Mouse (Mus musculus) heart, embryonic 15.5 days (tissue): ENCODE data around the gene Kpna7. TPM values are rescaled to one million over a fixed set of nuclear protein-coding genes. Genes with fewer than 3 reads are reported as not detected.

Experiments
- ATAC-seq: fragments of 200-750 bp; cut with Nextera tagmentation; replicated peaks from 2 replicates; pipeline ENCODE4 v1.8.0; 2017; ENCODE audit warnings: low read depth, moderate TSS enrichment; ENCODE audit not compliant: insufficient number of reproducible peaks, insufficient read depth, low FRiP score
- H3K27ac ChIP-seq: fragments of 300-500 bp; sonication (generic); 2 replicates; pipeline ENCODE4 v1.5.1; 2015; ENCODE audit warnings: mild to moderate bottlenecking, inconsistent platforms
- H3K27me3 ChIP-seq: fragments of 300-500 bp; sonication (generic); 2 replicates; pipeline ENCODE4 v1.6.1; 2015; ENCODE audit warnings: inconsistent platforms
- H3K36me3 ChIP-seq: fragments of 300-500 bp; sonication (generic); 2 replicates; pipeline ENCODE4 v1.6.1; 2015; ENCODE audit warnings: mild to moderate bottlenecking, inconsistent platforms
- H3K4me1 ChIP-seq: fragments of 300-500 bp; sonication (generic); replicated peaks from 2 replicates; pipeline ENCODE4 v1.6.1; 2015; ENCODE audit warnings: inconsistent platforms
- H3K4me2 ChIP-seq: fragments of 300-500 bp; sonication (generic); 2 replicates; pipeline ENCODE4 v1.6.1; 2015; ENCODE audit warnings: inconsistent platforms, mild to moderate bottlenecking, moderate library complexity
- H3K4me3 ChIP-seq: fragments of 300-500 bp; sonication (generic); 2 replicates; pipeline ENCODE4 v1.5.1; 2015; ENCODE audit warnings: mild to moderate bottlenecking, inconsistent platforms
- H3K9ac ChIP-seq: fragments of 300-500 bp; sonication (generic); 2 replicates; pipeline ENCODE4 v1.6.1; 2015; ENCODE audit warnings: mild to moderate bottlenecking, inconsistent platforms
- H3K9me3 ChIP-seq: fragments of 300-500 bp; sonication (generic); replicated peaks from 2 replicates; pipeline ENCODE4 v1.6.1; 2016; ENCODE audit warnings: inconsistent platforms
- WGBS: fragments of 180-500 bp; shearing (Covaris S2); methylation state at CpG from one replicate; pipeline ENCODE4 v1.1.7; 2015; ENCODE audit warnings: mixed read lengths; 5-methylcytosine and 5-hydroxymethylcytosine counted together
- polyA plus RNA-seq: library from polyadenylated mRNA; unstranded; fragments of >200 nt; fragmentation: Nextera tagmentation; extraction: Ambion mirVana; gene quantifications from 2 replicates; pipeline ENCODE4 v1.2.1, GENCODE M21; 2015

The Kpna7 gene
- polyA plus RNA-seq, 1 experiment from 2014 or later = not detected

DNA sequence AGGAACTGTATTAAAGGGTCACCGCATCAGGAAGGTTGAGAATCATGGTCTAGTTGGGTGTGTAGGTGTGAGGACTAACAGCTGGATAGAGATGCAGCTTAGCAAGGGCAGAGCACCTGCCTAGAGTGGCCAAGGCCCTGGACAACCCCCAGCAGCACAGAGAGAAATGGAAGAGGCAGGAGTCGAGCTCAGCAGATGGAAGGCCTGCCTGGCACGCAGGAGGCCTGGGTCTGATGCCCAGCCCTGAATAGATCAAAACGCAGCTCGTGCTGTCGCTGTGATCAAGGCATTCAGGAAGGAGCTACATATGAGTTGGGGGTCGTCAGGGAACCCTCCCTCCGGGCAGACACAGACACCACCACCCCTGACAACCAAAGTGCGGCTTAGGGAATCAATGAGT lies 125.6 kb downstream of the Kpna7 start:
- Histone ChIP-seq H3K36me3 (no peaks in the 10 kb centered on the region), H3K4me3 (no peak overlapping the region), H3K4me2 (no peak overlapping the region), H3K4me1 (peaks cover 34% of the 10 kb centered on the region), H3K9me3 (no peaks in the 10 kb centered on the region), H3K9ac (no peak overlapping the region), H3K27me3 (no peaks in the 10 kb centered on the region), H3K27ac (no peak overlapping the region)
- no peak for ATAC-seq
- 84% methylated on average over 9 of the region's 9 CpGs for WGBS

DNA sequence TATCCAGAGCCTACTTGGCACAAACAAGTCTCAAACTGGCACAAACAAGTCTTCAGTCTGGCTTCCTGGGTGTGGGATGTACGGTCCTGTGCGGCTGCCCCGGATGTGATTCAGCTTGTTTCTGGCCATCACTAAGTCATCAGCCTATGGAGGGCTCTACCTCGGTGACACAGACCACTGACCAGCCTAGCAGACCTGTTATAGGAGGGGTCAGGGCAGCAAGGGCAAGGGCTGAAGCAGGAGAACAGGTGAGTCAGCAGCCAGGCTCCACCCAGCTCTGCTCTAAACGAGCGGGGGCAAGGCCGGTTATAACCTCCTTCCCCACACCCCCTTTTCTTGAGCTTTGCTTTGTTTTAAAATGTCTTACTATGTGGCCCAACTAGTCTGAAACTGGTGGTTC lies 129.4 kb downstream of the Kpna7 start:
- Histone ChIP-seq H3K4me1 (peaks cover 25% of the 10 kb centered on the region), H3K9me3 (no peaks in the 10 kb centered on the region), H3K4me2 (no peak overlapping the region), H3K27me3 (no peaks in the 10 kb centered on the region), H3K4me3 (no peak overlapping the region), H3K27ac (no peak overlapping the region), H3K9ac (no peak overlapping the region), H3K36me3 (no peaks in the 10 kb centered on the region)
- whole genome bisulfite sequencing = 82% methylated on average over 7 of the region's 7 CpGs
- ATAC-seq = no peak

DNA sequence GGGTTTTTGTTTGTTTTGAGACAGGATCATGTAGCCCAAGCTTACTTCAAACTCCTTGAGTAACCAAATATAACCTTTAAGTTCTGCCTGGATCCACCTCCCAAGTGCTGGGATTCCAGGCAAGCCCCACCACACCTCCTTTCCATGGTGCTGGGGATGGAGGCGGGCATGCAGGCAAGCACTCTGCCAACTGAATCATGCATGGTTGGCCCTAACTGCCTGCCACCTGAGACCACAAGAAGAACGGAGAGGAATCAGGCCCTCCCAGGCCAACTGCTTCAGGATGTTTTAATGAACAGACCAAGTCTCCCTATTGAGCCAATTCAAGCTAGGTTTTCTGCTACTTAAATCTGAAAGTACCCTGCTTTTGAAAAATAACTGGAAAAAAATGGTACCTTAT lies 131.2 kb downstream of the Kpna7 start:
- H3K27me3 ChIP-seq = no peaks in the 10 kb centered on the region
- H3K4me2 ChIP-seq = no peak overlapping the region
- no peak for ATAC-seq
- H3K4me3 ChIP-seq = no peak overlapping the region
- H3K4me1 ChIP-seq = peaks cover 17% of the 10 kb centered on the region; the same call in 1 of the 2 replicates
- H3K9ac ChIP-seq = no peak overlapping the region
- H3K27ac ChIP-seq = no peak overlapping the region
- H3K36me3 ChIP-seq = no peaks in the 10 kb centered on the region
- H3K9me3 ChIP-seq = no peaks in the 10 kb centered on the region
- WGBS = 75% methylated on average over 2 of the region's 2 CpGs

DNA sequence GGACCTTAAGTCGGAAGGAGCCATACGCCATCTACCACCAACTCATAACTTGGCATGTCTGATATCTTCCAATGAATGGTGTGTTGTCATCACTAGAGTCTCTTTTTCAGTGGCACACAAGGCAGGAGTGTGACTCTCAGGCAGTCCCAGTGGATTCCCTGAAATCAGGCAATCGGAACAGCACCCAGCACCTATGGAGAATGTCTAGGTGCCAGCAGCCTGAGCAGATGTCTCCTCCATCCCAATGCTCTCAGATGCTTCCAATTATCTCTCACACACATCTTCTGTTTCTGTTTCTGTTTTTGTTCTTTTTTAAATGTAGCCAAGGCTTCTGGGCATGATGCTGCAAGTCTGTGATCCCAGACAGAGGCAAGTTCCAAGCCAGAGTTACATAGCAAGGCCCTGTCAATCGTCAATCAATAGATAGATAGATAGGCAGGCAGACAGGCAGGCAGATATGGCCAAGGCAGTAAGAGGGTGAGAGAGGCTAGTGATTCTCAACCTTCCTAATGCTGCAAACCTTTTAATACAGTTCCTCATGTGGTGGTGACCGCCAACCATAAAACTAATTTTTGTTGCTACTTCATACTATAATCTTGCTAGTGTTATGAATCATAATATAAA lies 133.3 kb downstream of the Kpna7 start:
- ATAC-seq = no peak
- Histone ChIP-seq H3K27me3 (no peaks in the 10 kb centered on the region), H3K9me3 (no peaks in the 10 kb centered on the region), H3K27ac (no peak overlapping the region), H3K9ac (no peak overlapping the region), H3K4me2 (no peak overlapping the region), H3K36me3 (no peaks in the 10 kb centered on the region), H3K4me3 (no peak overlapping the region), H3K4me1 (peaks cover 24% of the 10 kb centered on the region)
- 89% methylated on average over 5 of the region's 5 CpGs for WGBS

DNA sequence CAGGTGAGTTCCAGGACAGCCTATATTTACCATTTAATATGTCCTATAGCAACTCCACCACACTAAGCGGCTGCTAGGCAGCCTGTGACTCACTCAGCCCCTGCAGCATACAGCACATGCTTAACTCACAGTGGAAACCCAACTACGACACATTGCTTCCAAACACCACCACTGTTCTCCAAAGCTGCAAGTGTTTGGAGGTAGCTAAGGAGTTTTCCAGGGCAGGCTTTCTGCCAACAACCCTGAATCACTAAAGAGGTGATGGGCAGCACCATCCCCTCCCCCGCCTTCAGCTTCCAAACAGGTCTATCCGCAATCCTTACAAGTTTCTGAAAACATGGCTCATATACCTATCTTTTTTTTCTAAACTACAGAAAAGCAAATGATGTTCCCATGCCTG lies 134.0 kb downstream of the Kpna7 start:
- WGBS = 83% methylated on average over 4 of the region's 4 CpGs
- H3K27me3 ChIP-seq = no peaks in the 10 kb centered on the region
- no peak overlapping the region for H3K4me3 ChIP-seq
- H3K9ac ChIP-seq = no peak overlapping the region
- ATAC-seq = no peak
- H3K4me1 ChIP-seq = peaks cover 27% of the 10 kb centered on the region
- H3K27ac ChIP-seq = no peak overlapping the region
- no peak overlapping the region for H3K4me2 ChIP-seq
- H3K36me3 ChIP-seq = no peaks in the 10 kb centered on the region
- no peaks in the 10 kb centered on the region for H3K9me3 ChIP-seq

DNA sequence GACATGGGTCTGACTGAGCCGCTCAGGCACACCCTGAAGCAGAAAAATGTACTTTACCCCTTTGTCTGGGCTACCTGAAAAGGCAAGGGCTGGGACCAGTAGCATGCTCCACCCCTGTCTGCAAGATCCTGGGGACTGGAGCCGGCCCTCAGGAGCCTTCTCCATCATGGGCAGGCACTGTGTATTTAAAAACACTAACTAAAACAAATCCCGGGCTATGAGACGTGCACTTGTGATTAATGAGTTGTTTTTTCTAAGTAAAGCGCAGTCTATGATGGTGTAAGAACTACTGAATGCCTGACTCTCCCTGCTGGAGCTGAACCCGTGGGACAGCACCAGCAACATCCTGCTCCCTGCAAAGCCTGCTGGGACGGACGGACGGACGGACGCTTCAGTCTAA lies 135.4 kb downstream of the Kpna7 start:
- Histone ChIP-seq H3K4me1 (peaks cover 29% of the 10 kb centered on the region), H3K27me3 (no peaks in the 10 kb centered on the region), H3K4me3 (no peak overlapping the region), H3K4me2 (no peak overlapping the region), H3K9me3 (no peaks in the 10 kb centered on the region), H3K36me3 (no peaks in the 10 kb centered on the region), H3K9ac (no peak overlapping the region), H3K27ac (no peak overlapping the region)
- WGBS = 65% methylated on average over 11 of the region's 11 CpGs
- ATAC-seq = no peak

DNA sequence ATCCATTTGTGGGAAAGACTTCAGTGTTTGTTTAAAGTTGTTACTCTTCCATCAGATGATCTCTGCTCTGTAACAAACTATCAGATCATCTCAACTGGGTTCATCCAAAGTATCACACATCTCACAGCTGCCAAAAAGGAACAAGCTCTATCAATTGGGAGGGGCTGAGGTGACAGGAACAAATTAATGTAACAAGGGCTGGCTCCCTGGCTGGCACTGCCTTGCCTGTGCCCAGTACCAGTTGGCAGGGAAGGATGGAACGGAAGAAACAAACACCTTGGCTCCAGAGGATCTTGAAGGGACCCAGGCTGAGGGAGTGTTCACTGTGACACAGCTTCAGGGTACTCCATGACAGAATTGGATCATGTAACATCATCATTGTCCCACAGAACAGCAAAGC lies 135.8 kb downstream of the Kpna7 start:
- Histone ChIP-seq H3K4me2 (no peak overlapping the region), H3K27me3 (no peaks in the 10 kb centered on the region), H3K36me3 (no peaks in the 10 kb centered on the region), H3K9me3 (no peaks in the 10 kb centered on the region), H3K4me3 (no peak overlapping the region), H3K9ac (no peak overlapping the region), H3K27ac (no peak overlapping the region), H3K4me1 (peaks cover 32% of the 10 kb centered on the region)
- ATAC-seq = no peak
- 65% methylated on average over 1 of the region's 1 CpGs for WGBS

DNA sequence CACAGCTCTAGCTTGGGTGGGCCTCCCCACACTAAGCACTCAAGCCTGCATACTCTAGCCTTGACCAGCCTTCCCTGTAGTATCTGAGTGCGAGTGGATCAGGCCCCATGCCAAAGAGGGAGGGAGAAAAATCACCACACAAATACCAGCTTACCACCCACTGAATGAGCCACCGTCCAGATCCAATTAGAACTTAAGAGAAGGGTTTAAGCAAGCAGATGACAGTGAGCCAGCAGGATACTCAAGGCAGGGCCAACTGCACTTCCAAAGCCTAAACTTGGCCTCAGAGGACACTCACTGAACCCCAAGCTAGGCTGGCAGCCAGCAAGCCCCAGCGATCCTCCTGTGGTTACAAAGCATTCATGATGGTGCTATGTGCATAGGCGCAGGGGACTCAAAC lies 137.8 kb downstream of the Kpna7 start:
- WGBS = 53% methylated on average over 4 of the region's 4 CpGs
- Histone ChIP-seq H3K9ac (no peak overlapping the region), H3K4me2 (no peak overlapping the region), H3K9me3 (no peaks in the 10 kb centered on the region), H3K36me3 (no peaks in the 10 kb centered on the region), H3K4me3 (no peak overlapping the region), H3K27ac (no peak overlapping the region), H3K4me1 (peaks cover 36% of the 10 kb centered on the region), H3K27me3 (no peaks in the 10 kb centered on the region)
- ATAC-seq = no peak

DNA sequence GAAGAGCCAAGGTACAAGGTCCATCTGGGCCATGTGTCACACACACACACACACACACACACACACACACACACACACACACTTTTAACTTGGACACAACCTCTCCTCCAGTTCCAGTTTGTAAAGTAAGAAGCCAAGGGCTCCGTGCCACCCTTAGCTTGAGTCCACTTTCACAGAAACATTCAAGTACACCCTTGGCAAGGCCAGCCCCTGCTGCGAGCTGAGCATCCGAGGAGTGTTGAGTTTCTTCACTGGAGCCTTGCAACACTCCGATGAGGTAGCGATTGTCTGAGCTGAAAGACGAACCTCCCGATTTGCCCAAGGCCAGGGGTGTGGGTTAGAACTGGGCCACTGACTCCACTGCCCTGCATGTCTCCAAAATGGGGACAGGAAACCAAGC lies 138.9 kb downstream of the Kpna7 start:
- Histone ChIP-seq H3K27ac (no peak overlapping the region), H3K4me2 (no peak overlapping the region), H3K4me1 (peaks cover 40% of the 10 kb centered on the region), H3K9me3 (no peaks in the 10 kb centered on the region), H3K27me3 (no peaks in the 10 kb centered on the region), H3K36me3 (no peaks in the 10 kb centered on the region), H3K4me3 (no peak overlapping the region), H3K9ac (no peak overlapping the region)
- WGBS = 84% methylated on average over 7 of the region's 7 CpGs
- ATAC-seq = no peak

DNA sequence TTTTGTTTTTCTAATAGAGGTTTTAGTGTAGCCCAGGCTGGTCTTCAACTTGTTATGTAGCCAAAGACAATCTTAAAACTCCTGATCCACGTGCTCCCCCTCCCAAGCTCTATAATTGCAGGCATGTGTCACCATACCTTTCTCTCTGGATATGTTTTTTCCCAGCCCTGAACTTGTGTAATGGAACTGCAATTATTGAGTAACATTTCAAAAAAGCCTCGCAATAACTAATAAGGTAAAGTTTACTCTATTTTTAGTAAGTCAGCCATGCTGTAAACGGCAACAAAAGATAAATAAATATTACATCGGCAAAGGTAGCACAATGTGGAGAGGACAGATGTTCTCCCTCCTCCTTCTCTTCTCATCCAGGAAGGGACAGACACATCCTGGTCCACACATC lies 139.5 kb downstream of the Kpna7 start:
- Histone ChIP-seq H3K9me3 (no peaks in the 10 kb centered on the region), H3K4me3 (no peak overlapping the region), H3K36me3 (no peaks in the 10 kb centered on the region), H3K9ac (no peak overlapping the region), H3K4me2 (no peak overlapping the region), H3K27me3 (no peaks in the 10 kb centered on the region), H3K27ac (no peak overlapping the region), H3K4me1 (peaks cover 36% of the 10 kb centered on the region)
- no peak for ATAC-seq
- 69% methylated on average over 4 of the region's 4 CpGs for WGBS

DNA sequence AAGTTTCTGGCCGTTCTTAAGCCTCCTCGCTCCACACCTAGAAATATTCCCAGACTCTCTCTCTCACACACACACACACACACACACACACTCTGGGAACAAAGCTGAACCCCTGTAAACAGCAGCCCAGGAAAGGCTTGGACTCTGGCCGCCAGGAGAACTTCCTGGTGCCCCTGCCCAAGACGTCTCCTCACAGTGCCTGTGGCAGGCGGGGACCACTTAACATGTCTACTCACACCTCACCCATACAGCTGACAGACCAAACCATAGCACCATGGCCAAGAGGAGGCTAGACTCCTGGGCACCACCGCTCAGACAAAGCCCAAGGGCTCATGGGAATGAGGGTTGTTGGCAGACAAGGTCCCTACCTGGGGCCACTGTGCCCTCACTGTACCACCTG lies 140.5 kb downstream of the Kpna7 start:
- 64% methylated on average over 6 of the region's 6 CpGs for WGBS
- H3K27ac ChIP-seq = no peak overlapping the region
- no peak for ATAC-seq

DNA sequence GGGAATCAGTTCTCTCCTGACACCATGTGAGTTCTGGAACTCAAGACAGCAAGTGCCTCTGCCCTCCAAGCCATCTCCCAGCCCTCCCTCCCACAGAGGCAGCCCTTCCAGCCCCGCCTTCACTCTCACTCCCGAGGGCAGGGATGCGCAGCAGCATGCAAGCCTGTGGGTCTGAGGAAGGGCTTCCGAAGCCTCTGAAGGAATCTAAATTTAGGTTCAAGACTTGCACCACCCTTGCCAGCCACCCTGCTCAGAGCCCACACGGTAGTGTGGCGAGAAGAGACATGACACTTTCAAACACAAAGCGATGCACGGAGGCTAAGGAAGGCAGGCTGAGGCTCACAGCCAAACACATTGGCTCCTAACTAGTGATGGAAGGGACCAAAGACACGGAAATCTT lies 141.4 kb downstream of the Kpna7 start:
- H3K4me1 ChIP-seq = peaks cover 30% of the 10 kb centered on the region
- no peak overlapping the region for H3K4me2 ChIP-seq
- no peak overlapping the region for H3K27ac ChIP-seq
- H3K9ac ChIP-seq = no peak overlapping the region
- H3K27me3 ChIP-seq = no peaks in the 10 kb centered on the region
- whole genome bisulfite sequencing = 56% methylated on average over 9 of the region's 9 CpGs
- no peak for ATAC-seq
- H3K4me3 ChIP-seq = no peak overlapping the region
- no peaks in the 10 kb centered on the region for H3K9me3 ChIP-seq
- no peaks in the 10 kb centered on the region for H3K36me3 ChIP-seq

More for the DNA sequence above, 140.5 kb downstream of the Kpna7 start:
- Histone ChIP-seq H3K36me3 (no peaks in the 10 kb centered on the region), H3K4me1 (peaks cover 33% of the 10 kb centered on the region), H3K4me2 (no peak overlapping the region), H3K27me3 (no peaks in the 10 kb centered on the region), H3K4me3 (no peak overlapping the region), H3K9ac (no peak overlapping the region), H3K9me3 (no peaks in the 10 kb centered on the region)
